Mouse (Mus musculus): Measurements from ENCODE around the gene Ssr2.

DNA sequence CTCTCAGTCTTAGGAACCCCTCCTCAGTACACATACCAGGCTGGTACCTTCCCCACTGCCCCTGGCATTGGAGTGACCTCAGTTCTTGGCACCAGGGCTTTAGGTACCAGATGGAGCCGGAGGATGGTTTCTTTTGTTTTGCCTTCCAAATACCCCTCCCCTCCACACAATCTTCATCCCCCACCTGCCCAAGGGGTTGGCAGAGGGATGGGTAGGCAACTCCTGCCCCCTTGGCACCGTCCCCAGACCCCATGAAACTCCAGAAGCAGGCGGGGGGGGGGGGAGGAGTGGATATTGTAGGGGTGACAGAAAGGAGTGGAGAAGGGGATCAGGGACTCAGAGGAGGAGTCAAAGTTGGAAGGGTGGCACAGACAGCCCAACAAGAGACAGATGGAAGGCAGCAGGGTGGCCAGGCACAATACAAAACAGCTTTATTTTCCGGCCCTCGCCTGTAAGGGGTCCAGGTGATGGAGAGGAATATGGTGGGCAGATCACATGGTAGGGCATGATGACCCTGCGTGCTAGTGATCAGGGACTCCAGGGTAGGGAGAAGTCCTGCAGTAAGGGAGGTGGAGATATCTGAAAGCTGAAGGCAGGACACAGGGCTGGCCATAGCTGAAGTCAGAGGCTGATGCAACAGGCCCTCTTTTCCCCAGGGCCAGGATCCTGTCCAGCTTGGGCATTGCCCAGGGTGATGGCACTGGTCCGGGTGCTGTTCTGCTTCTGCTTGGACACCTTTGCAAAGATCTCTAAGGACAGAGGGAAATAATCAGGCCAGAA, 33.9 kb upstream of the Ssr2 start:
- TF ChIP-seq CTCF (IDR thresholded peaks at IDR 0.05) = no peak
- no peak for TF ChIP-seq EP300 (IDR thresholded peaks at IDR 0.05)

Data from lung, postnatal 0 days (tissue).